Mouse (Mus musculus) lung, postnatal 0 days (tissue): ENCODE measurements at regions not wholly inside any gene's neighbourhood (a gene's known extent, or its start where the extent isn't known, plus 50 kb on each side); places are given as distances from the start of the nearest gene placed in this dataset.

Experiments used
- CTCF ChIP-seq: IDR thresholded peaks from 2 replicates; pipeline ENCODE4 v1.5.1; 2016; ENCODE audit warnings: antibody characterized with exemption, mild to moderate bottlenecking
- EP300 ChIP-seq: IDR thresholded peaks from 2 replicates; pipeline ENCODE4 v1.6.1; 2016; ENCODE audit warnings: antibody characterized with exemption, mild to moderate bottlenecking, control low read depth

DNA sequence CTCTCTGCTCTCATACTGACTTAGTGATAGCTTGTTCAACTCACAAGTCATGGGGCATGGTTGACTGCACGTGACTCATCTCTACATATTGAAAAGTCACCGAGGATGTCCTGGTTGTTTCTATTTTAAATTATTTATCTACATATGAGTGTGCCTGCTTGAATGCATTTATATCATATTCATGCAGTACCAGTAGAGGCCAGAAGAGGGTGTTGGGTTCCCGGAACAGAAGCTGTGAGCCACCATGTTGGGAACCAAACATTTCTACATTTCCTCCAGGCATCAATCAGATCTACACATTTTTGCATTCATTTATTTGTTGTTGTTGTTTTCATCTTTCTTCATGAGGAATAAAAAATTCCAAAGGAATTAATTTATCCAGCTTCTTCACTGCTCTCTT, 214.6 kb upstream of the Tgfbr2 start:
- peak; percentile 54 for TF ChIP-seq CTCF
- TF ChIP-seq EP300 = no peak
